Mouse (Mus musculus) hindbrain, embryonic 10.5 days (tissue): ENCODE results near the gene Lpgat1. TPM values are rescaled to one million over a fixed set of nuclear protein-coding genes. Genes with fewer than 3 reads are reported as not detected.

Experiments
- DNase-seq: peaks from one replicate; pipeline ENCODE4 v3.0.0-alpha.2; 2017; ENCODE audit warnings: low spot score
- H3K27ac ChIP-seq: fragments of 300-500 bp; sonication (generic); 2 replicates; pipeline ENCODE4 v1.5.1; 2016; ENCODE audit warnings: mild to moderate bottlenecking, moderate library complexity
- H3K27me3 ChIP-seq: fragments of 300-500 bp; sonication (generic); 2 replicates; pipeline ENCODE4 v1.6.1; 2016; ENCODE audit warnings: mild to moderate bottlenecking; ENCODE audit not compliant: poor library complexity, insufficient read depth, severe bottlenecking
- H3K36me3 ChIP-seq: fragments of 300-500 bp; sonication (generic); 2 replicates; pipeline ENCODE4 v1.6.1; 2016; ENCODE audit warnings: mild to moderate bottlenecking, moderate library complexity
- H3K4me1 ChIP-seq: fragments of 300-500 bp; sonication (generic); replicated peaks from 2 replicates; pipeline ENCODE4 v1.6.1; 2016; ENCODE audit warnings: mild to moderate bottlenecking
- H3K4me3 ChIP-seq: fragments of 300-500 bp; sonication (generic); 2 replicates; pipeline ENCODE4 v1.5.1; 2016; ENCODE audit warnings: mild to moderate bottlenecking, moderate library complexity
- H3K9me3 ChIP-seq: fragments of 300-500 bp; sonication (generic); 2 replicates; pipeline ENCODE4 v1.6.1; 2016; ENCODE audit warnings: mild to moderate bottlenecking, moderate library complexity
- WGBS: fragments of 180-500 bp; shearing (Covaris S2); methylation state at CpG from one replicate; pipeline ENCODE4 v1.1.7; 2016; 5-methylcytosine and 5-hydroxymethylcytosine counted together
- polyA plus RNA-seq: library from polyadenylated mRNA; unstranded; fragments of >200 nt; fragmentation: Nextera tagmentation; extraction: Ambion mirVana; gene quantifications from 2 replicates; pipeline ENCODE4 v1.2.1, GENCODE M21; 2016

The Lpgat1 gene
- polyA plus RNA-seq: 16.1 and 18.5 TPM in 2 replicates

DNA sequence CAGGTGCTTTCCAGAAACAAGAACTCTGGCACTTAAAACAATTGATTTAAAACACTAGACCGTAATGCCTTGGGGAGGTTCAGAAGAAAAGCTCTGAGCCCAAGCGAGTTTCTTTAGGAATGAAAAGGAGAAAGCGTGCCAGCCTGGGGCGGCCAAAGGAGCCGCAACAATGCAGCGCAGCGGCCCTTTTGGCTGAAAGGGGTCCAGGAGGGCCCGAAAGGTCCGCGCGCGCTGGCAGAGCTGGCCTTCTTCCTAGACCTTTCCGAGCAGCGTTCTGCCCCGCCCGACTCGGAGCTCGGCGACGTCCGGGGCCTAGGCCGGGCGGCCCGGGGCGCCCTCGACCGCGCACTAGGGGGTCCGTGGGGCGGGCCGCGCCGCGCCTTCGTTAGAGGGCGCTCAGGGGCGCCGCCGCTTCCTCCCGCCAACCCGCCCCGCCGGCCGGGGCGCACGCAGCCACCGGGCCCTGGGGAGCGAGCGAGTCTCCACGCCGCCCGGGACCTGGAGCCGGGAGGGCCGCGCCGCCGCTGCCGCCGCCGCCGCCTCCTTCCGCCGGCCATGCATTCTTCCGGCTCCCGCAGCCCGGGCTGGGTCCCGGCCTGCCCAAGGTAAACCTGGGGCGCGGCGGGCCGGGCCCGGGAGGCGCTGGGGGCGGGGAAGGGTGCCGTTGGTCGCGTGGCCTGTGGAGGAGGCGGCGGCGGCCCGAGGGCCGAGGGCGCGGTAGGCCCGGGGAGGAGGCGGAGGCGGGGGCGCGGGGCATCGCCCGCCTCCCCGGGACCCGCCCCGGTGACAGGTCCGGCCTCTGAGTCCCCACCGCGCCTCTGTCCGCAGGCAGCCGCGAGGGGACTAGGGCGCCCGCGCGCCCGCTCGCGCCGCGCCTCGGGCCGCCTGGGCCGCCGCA, at the start of gene Lpgat1:
Lpgat1 (plus strand) TSS at position 234 of the 898 bp plus-strand sequence.
- H3K36me3 ChIP-seq: peaks cover 5% of the 10 kb centered on the region
- 1% methylated on average over 113 of the region's 113 CpGs for WGBS
- H3K9me3 ChIP-seq: no peaks in the 10 kb centered on the region
- H3K27me3 ChIP-seq: peaks cover 32% of the 10 kb centered on the region
- peak within 1 kb of the TSS; percentile 79 for H3K4me3 ChIP-seq
- DNase-seq: peak; percentile 67
- H3K27ac ChIP-seq: peak within 1 kb of the TSS; percentile 96
- peaks cover 23% of the 10 kb centered on the region for H3K4me1 ChIP-seq

DNA sequence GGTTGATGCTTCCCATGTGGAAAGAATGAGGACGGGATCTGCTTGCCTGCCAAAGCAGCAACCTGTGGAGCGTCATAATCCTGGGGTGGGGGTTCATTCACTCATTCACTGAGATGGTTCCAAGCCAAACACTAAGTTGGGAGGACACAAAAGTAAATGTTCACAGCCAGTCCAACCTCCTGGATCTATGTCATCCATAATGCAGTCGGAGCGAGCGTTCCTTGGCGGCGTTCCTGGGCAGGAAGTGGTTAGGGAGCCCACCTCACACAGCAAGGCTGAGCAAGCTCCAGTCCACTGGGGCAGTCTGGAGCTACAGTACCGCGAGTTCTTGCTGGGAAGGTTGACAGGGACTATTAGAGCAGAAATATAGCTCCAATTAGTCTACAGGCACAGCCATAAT, 49.6 kb upstream of the Lpgat1 start:
- 92% methylated on average over 9 of the region's 9 CpGs for WGBS
- H3K4me1 ChIP-seq: no peaks in the 10 kb centered on the region
- no peak overlapping the region for H3K4me3 ChIP-seq
- H3K27ac ChIP-seq: no peak overlapping the region
- H3K9me3 ChIP-seq: no peaks in the 10 kb centered on the region
- no peak for DNase-seq
- no peaks in the 10 kb centered on the region for H3K36me3 ChIP-seq
- no peaks in the 10 kb centered on the region for H3K27me3 ChIP-seq

GRCm38 (mm10) chr1:191674071-191674470, 43.6 kb upstream of the Lpgat1 start:
- 88% methylated on average over 5 of the region's 5 CpGs for WGBS
- no peak overlapping the region for H3K4me3 ChIP-seq

DNA sequence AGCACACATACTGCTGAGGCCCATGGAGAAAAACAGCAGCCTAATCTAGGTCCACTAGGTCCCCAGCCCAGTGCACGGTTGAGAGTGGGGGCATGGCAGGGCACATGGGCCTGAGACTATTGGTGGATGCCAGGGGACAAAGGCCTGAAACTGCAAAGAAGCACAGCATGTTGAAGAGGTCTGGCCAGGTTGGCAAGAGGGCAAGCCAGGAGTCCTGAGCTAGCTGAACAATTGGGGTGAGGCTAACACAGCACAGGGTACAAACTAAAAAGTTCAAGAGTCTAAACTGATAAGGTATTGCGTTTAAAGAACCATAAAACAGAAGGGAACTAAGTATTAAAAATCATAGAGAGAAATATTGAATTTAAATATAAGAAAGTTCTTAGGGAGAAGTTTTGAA, 36.0 kb upstream of the Lpgat1 start:
- Histone ChIP-seq H3K27me3 (no peaks in the 10 kb centered on the region), H3K4me1 (no peaks in the 10 kb centered on the region), H3K9me3 (peaks cover 17% of the 10 kb centered on the region), H3K27ac (no peak overlapping the region), H3K36me3 (no peaks in the 10 kb centered on the region), H3K4me3 (no peak overlapping the region)
- DNase-seq: no peak
- WGBS: 76% methylated on average over 2 of the region's 2 CpGs

More at GRCm38 (mm10) chr1:191674071-191674470, 43.6 kb upstream of the Lpgat1 start:
- Histone ChIP-seq H3K4me1 (no peaks in the 10 kb centered on the region), H3K9me3 (no peaks in the 10 kb centered on the region), H3K27ac (no peak overlapping the region), H3K36me3 (no peaks in the 10 kb centered on the region), H3K27me3 (no peaks in the 10 kb centered on the region)
- no peak for DNase-seq

GRCm38 (mm10) chr1:191687531-191687930, 30.1 kb upstream of the Lpgat1 start:
- WGBS: 89% methylated on average over 7 of the region's 7 CpGs
- Histone ChIP-seq H3K4me1 (no peaks in the 10 kb centered on the region), H3K9me3 (peaks cover 20% of the 10 kb centered on the region), H3K4me3 (no peak overlapping the region), H3K27me3 (no peaks in the 10 kb centered on the region), H3K27ac (no peak overlapping the region), H3K36me3 (no peaks in the 10 kb centered on the region)
- no peak for DNase-seq

DNA sequence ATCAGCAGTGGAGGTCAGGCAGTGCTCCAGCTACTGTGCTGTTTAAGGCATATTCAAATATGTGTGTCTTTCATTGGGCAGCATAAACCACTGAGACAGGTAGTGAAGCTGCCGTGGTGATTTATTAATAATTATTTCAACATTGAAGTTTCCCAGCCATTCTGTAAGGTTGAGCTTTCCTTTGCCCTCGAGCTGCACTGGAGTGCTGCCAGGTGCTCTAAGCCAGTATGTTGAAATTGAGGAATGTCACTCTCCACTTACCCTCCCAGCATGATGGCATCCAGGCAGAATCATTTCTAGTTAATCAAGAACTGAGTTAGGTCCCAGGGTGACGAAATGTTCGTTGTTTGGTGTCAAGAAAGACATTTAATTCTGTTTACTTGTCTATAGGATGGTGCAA, 24.4 kb upstream of the Lpgat1 start:
- no peak for DNase-seq
- H3K36me3 ChIP-seq: no peaks in the 10 kb centered on the region
- no peaks in the 10 kb centered on the region for H3K27me3 ChIP-seq
- no peak overlapping the region for H3K4me3 ChIP-seq
- H3K4me1 ChIP-seq: no peaks in the 10 kb centered on the region
- no peak overlapping the region for H3K27ac ChIP-seq
- H3K9me3 ChIP-seq: peaks cover 3% of the 10 kb centered on the region; the same call in 1 of the 2 replicates
- WGBS: 68% methylated on average over 4 of the region's 4 CpGs

- Histone ChIP-seq H3K9me3 (no peaks in the 10 kb centered on the region), H3K27ac (no peak overlapping the region), H3K4me1 (no peaks in the 10 kb centered on the region), H3K27me3 (no peaks in the 10 kb centered on the region), H3K36me3 (no peaks in the 10 kb centered on the region), H3K4me3 (no peak overlapping the region)
- 35% methylated on average over 1 of the region's 1 CpGs for WGBS
- DNase-seq: no peak
Observed at GRCm38 (mm10) chr1:191698253-191698795, 19.3 kb upstream of the Lpgat1 start.

DNA sequence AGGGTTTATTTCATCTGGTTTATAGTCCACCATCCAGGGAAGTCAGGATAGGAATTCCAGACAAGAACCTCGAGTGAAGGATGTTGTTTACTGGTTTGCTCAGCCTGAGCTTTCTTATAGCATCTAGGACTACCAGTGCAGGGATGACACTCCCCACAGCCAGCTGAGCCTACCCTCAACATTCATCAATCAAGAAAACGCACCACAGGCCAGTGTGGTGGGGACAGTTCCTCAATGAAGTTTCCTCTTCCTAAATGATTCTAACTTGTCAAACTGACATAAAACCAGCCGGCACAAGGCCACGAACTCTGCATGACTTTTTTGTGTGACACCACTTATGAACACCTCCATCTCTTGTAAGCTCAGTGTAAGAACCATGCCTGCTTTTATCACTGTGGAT, 13.1 kb upstream of the Lpgat1 start:
- 73% methylated on average over 4 of the region's 4 CpGs for WGBS
- no peak for DNase-seq

DNA sequence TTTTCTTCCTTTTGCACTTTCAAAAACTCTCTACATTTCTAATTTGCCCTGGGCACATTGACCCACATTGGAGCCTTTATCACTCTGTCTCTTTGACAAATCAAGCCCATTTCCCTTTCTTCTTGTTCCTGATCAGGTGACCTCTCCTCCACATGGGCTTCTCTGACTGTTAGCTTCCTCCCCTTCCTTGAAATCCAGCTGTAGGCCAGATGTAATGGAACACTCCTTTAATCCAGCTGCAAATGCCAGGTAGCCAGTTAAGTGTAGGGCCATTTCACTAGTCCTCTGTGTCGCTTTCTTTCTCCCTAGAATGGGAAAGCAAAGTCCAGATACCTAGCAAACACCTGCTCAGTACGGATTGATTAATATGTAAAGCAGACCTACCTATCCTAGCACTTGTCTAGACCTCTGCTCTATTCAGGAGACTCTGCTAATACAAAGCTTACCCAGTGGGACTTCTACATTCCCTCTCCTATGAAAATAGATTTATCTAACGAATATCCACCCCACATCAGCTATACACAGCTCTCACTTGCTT, 11.0 kb upstream of the Lpgat1 start:
- DNase-seq: no peak
- WGBS: 72% methylated on average over 3 of the region's 3 CpGs
- no peaks in the 10 kb centered on the region for H3K36me3 ChIP-seq
- H3K27ac ChIP-seq: no peak overlapping the region
- no peaks in the 10 kb centered on the region for H3K4me1 ChIP-seq
- no peaks in the 10 kb centered on the region for H3K9me3 ChIP-seq
- no peak overlapping the region for H3K4me3 ChIP-seq
- H3K27me3 ChIP-seq: no peaks in the 10 kb centered on the region

More for the DNA sequence above, 13.1 kb upstream of the Lpgat1 start:
- H3K27me3 ChIP-seq: no peaks in the 10 kb centered on the region
- H3K27ac ChIP-seq: no peak overlapping the region
- no peaks in the 10 kb centered on the region for H3K9me3 ChIP-seq
- no peaks in the 10 kb centered on the region for H3K4me1 ChIP-seq
- H3K4me3 ChIP-seq: no peak overlapping the region
- H3K36me3 ChIP-seq: no peaks in the 10 kb centered on the region

GRCm38 (mm10) chr1:191709811-191710210, 7.8 kb upstream of the Lpgat1 start:
- Histone ChIP-seq H3K9me3 (no peaks in the 10 kb centered on the region), H3K36me3 (no peaks in the 10 kb centered on the region), H3K4me3 (no peak overlapping the region), H3K27ac (no peak overlapping the region), H3K4me1 (no peaks in the 10 kb centered on the region), H3K27me3 (no peaks in the 10 kb centered on the region)
- no peak for DNase-seq
- WGBS: 90% methylated on average over 2 of the region's 2 CpGs

- Histone ChIP-seq H3K4me3 (no peak overlapping the region), H3K27me3 (peaks cover 13% of the 10 kb centered on the region; the same call in 1 of the 2 replicates), H3K27ac (no peak overlapping the region), H3K36me3 (no peaks in the 10 kb centered on the region), H3K9me3 (no peaks in the 10 kb centered on the region), H3K4me1 (peaks cover 3% of the 10 kb centered on the region)
- WGBS: 84% methylated on average over 4 of the region's 4 CpGs
- no peak for DNase-seq
Observed at GRCm38 (mm10) chr1:191712224-191712838, 5.3 kb upstream of the Lpgat1 start.

DNA sequence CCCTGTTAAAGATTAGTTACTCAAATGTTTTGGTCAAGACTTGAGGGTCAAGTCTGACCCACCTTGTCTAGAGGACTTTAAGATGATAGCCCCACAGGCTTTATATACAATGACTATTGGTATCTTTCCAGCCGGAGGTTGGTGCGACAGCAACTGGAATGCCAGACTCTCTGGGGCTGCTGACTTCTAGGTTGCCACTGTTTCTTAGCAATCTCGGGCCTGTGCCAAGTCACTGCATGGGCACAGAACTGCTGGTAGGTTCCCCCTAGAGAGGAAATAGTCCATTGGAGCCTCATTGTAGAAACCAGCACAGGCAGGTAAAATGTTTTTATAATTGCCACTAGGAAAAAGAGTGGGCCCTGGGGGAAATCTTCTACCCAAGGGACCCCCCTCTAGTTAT, 3.8 kb upstream of the Lpgat1 start:
- H3K4me3 ChIP-seq: no peak overlapping the region
- no peak for DNase-seq
- H3K27me3 ChIP-seq: peaks cover 16% of the 10 kb centered on the region; the same call in 1 of the 2 replicates
- 83% methylated on average over 3 of the region's 3 CpGs for WGBS
- H3K9me3 ChIP-seq: no peaks in the 10 kb centered on the region
- peaks cover 12% of the 10 kb centered on the region for H3K4me1 ChIP-seq
- no peaks in the 10 kb centered on the region for H3K36me3 ChIP-seq
- H3K27ac ChIP-seq: no peak overlapping the region

DNA sequence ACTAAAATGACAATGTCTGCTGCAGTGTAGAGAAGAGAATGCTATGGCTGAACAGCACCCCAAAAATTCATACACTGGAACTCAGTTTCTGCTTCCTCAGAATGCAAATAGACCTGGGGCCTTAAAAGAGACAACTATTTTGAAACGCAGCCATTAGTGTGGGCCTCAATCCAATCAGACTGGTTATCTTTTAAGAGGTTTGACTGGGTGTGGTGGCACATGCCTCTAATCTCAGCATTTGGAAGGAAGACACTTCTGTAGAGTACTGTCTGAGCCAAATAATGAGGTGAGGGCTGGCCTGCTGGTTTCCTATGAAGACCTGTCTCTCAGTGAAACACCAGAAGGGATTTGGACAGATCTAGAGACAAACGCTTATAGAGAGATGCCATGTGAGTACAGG, 2.5 kb upstream of the Lpgat1 start:
- Histone ChIP-seq H3K27me3 (peaks cover 25% of the 10 kb centered on the region), H3K4me3 (no peak overlapping the region), H3K4me1 (peaks cover 19% of the 10 kb centered on the region), H3K9me3 (no peaks in the 10 kb centered on the region), H3K27ac (no peak overlapping the region), H3K36me3 (no peaks in the 10 kb centered on the region)
- no peak for DNase-seq
- WGBS: 78% methylated on average over 2 of the region's 2 CpGs
